Mouse (Mus musculus) adrenal gland, postnatal 25 days (tissue): ENCODE measurements around the gene Dnmt3c. TPM values are rescaled to one million over a fixed set of nuclear protein-coding genes. Genes with fewer than 3 reads are reported as not detected.
"Not testable (repeated sequence)": the region's sequence is repeated elsewhere in the genome, so short reads cannot be mapped to it uniquely, and the experiment has no call there.

ENCODE experiments used
- DNase-seq: peaks from one replicate; pipeline ENCODE4 v3.0.0; 2021; ENCODE audit warnings: mixed read lengths
- long read RNA-seq: library from polyadenylated mRNA; stranded (forward); transcript quantifications from one replicate; pipeline ENCODE4 v2.0.0, GENCODE M21; 2021
- total RNA-seq: library from RNA; stranded (reverse); gene quantifications from 2 replicates; pipeline ENCODE4 v1.2.3, GENCODE M21; 2021

The Dnmt3c gene
- total RNA-seq = not detected in 2 replicates
- long read RNA-seq = 0 reads

GRCm38 (mm10) chr2:153696352-153696751 lies at the start of gene Dnmt3c:
Gene Dnmt3c (plus strand): TSS chr2:153696652.
- DNase-seq = no peak

GRCm38 (mm10) chr2:153648773-153649297 lies 47.6 kb upstream of the Dnmt3c start:
- DNase-seq = no peak

GRCm38 (mm10) chr2:153649298-153650013 lies 47.0 kb upstream of the Dnmt3c start, which contains the start of gene Dnmt3b:
Gene Dnmt3b (plus strand): TSS chr2:153649450.
- DNase-seq = peak; percentile 68

- DNase-seq = peak; percentile 7
Observed at GRCm38 (mm10) chr2:153650014-153650687, 46.3 kb upstream of the Dnmt3c start.

GRCm38 (mm10) chr2:153651681-153652080 lies 44.8 kb upstream of the Dnmt3c start:
- DNase-seq = no peak

GRCm38 (mm10) chr2:153657659-153658058 lies 38.8 kb upstream of the Dnmt3c start:
- DNase-seq = not testable (repeated sequence)

- DNase-seq = no peak
Observed at GRCm38 (mm10) chr2:153660616-153661015, 35.8 kb upstream of the Dnmt3c start.

GRCm38 (mm10) chr2:153665401-153665800 lies 31.1 kb upstream of the Dnmt3c start:
- DNase-seq = no peak

- DNase-seq = no peak
Observed at GRCm38 (mm10) chr2:153668754-153669376, 27.6 kb upstream of the Dnmt3c start.

GRCm38 (mm10) chr2:153670111-153670510 lies 26.3 kb upstream of the Dnmt3c start:
- no peak for DNase-seq

GRCm38 (mm10) chr2:153672619-153673018 lies 23.8 kb upstream of the Dnmt3c start:
- no peak for DNase-seq

- DNase-seq = not testable (repeated sequence)
Observed at GRCm38 (mm10) chr2:153675364-153675763, 21.1 kb upstream of the Dnmt3c start.

GRCm38 (mm10) chr2:153676944-153677343 lies 19.5 kb upstream of the Dnmt3c start:
- no peak for DNase-seq

- DNase-seq = no peak
Observed at GRCm38 (mm10) chr2:153677550-153677949, 18.9 kb upstream of the Dnmt3c start.

GRCm38 (mm10) chr2:153679959-153680358 lies 16.5 kb upstream of the Dnmt3c start:
- DNase-seq = no peak

GRCm38 (mm10) chr2:153693413-153693812 lies 3.0 kb upstream of the Dnmt3c start:
- DNase-seq = not testable (repeated sequence)

- peak; percentile 71 for DNase-seq
Observed at GRCm38 (mm10) chr2:153694462-153695085, 1.9 kb upstream of the Dnmt3c start.

GRCm38 (mm10) chr2:153703389-153703788 lies 6.9 kb downstream of the Dnmt3c start:
- no peak for DNase-seq

GRCm38 (mm10) chr2:153710701-153711330 lies 14.4 kb downstream of the Dnmt3c start:
- DNase-seq = no peak

GRCm38 (mm10) chr2:153712646-153713091 lies 16.2 kb downstream of the Dnmt3c start:
- DNase-seq = no peak

GRCm38 (mm10) chr2:153713227-153713626 lies 16.8 kb downstream of the Dnmt3c start:
- DNase-seq = peak; percentile 35

GRCm38 (mm10) chr2:153717861-153718260 lies 21.4 kb downstream of the Dnmt3c start:
- not testable (repeated sequence) for DNase-seq
